Mouse (Mus musculus) heart, postnatal 0 days (tissue): ENCODE measurements at regions not wholly inside any gene's neighbourhood (a gene's known extent, or its start where the extent isn't known, plus 50 kb on each side); places are given as distances from the start of the nearest gene placed in this dataset.

ENCODE experiments used
- CTCF ChIP-seq: IDR thresholded peaks from 2 replicates; pipeline ENCODE4 v1.5.1; 2016; ENCODE audit warnings: antibody characterized with exemption, control low read depth, low read depth
- EP300 ChIP-seq: IDR thresholded peaks from 2 replicates; pipeline ENCODE4 v1.6.1; 2016; ENCODE audit warnings: antibody characterized with exemption, low read depth

GRCm38 (mm10) chr10:109079773-109080172 lies 69.0 kb upstream of the Syt1 start:
- TF ChIP-seq CTCF (no peak), EP300 (no peak)
